ENCODE assay signal across 29 mouse cellular contexts in the genomic region with DNA sequence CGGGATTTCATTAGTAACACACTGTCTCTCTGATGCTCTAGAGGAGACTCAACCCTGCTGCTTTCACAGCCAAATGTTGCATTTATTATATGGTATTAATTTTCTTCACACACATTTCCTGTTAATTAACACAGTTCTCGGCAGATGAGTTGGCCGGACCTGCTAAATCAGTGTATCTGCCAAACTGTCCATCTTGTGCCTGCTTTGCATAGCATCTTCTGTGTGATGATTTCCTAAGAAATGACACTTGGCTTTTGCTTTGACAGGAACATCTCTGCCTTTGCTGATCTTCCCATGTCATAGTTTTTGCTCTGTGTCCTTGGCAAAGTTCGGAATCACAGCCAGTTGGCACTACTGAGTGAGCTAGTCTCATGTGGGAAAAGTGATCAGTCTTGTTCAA.
DNase-seq lines count a peak whose midpoint lies in the region; ATAC-seq and TF ChIP-seq lines count a peak whose summit lies in the region.
"Had no signal": no experiment of that assay in that cellular context is flagged by ENCODE, and none has a peak within 500 bp of the region (broad histone marks: within the 10 kb centered on the region; RNA-seq: fewer than 3 reads in every experiment).

No protein-coding gene starts in this region.

- 56% methylated on average over 4 of the region's 4 CpGs for WGBS in forebrain, embryonic 16.5 days
- WGBS in forebrain, embryonic 15.5 days, result 50% methylated on average over 4 of the region's 4 CpGs
- WGBS in midbrain, postnatal 0 days, result 88% methylated on average over 4 of the region's 4 CpGs
- WGBS in midbrain, embryonic 10.5 days, result 93% methylated on average over 4 of the region's 4 CpGs

- H3K27me3 ChIP-seq in forebrain, embryonic 16.5 days (replicated peaks; ENCODE audit: control insufficient read depth, insufficient read depth, low read length), result no peaks in the 10 kb centered on the region
- H3K27me3 ChIP-seq in forebrain, embryonic 15.5 days, result no peaks in the 10 kb centered on the region
- no peaks in the 10 kb centered on the region for H3K27me3 ChIP-seq in midbrain, postnatal 0 days (ENCODE audit: insufficient read depth, low read length)
- no peaks in the 10 kb centered on the region for H3K27me3 ChIP-seq in midbrain, embryonic 10.5 days (ENCODE audit: low read depth, poor library complexity, severe bottlenecking)
- H3K27me3 ChIP-seq: CH12.LX; embryonic facial prominence, embryonic 13.5 days; forebrain, embryonic 13.5 days; heart, embryonic 12.5 days; heart, embryonic 15.5 days had no signal

- peak; percentile 3; the same call in 1 of the 2 replicates for ATAC-seq in forebrain, embryonic 16.5 days
- ATAC-seq in forebrain, embryonic 15.5 days (replicated peaks), result no peak
- no peak for ATAC-seq in midbrain, postnatal 0 days (ENCODE audit: low FRiP score)
- ATAC-seq: forebrain, embryonic 13.5 days; intestine, postnatal 0 days; Patski had no signal

- no peak overlapping the region for H3K27ac ChIP-seq in forebrain, embryonic 16.5 days (ENCODE audit: low read length)
- H3K27ac ChIP-seq in forebrain, embryonic 15.5 days (replicated peaks), result no peak overlapping the region
- H3K27ac ChIP-seq in midbrain, postnatal 0 days (ENCODE audit: low read depth, low read length), result no peak overlapping the region
- H3K27ac ChIP-seq in midbrain, embryonic 10.5 days (replicated peaks), result no peak overlapping the region
- H3K27ac ChIP-seq: embryonic facial prominence, embryonic 10.5 days; embryonic facial prominence, embryonic 13.5 days; forebrain, embryonic 13.5 days; heart, embryonic 15.5 days; hindbrain, embryonic 10.5 days; hindbrain, embryonic 14.5 days had no signal

- no peaks in the 10 kb centered on the region for H3K9me3 ChIP-seq in forebrain, embryonic 16.5 days (ENCODE audit: control insufficient read depth, low read length)
- H3K9me3 ChIP-seq in forebrain, embryonic 15.5 days, result no peaks in the 10 kb centered on the region
- H3K9me3 ChIP-seq in midbrain, postnatal 0 days (ENCODE audit: low read length), result no peaks in the 10 kb centered on the region
- no peaks in the 10 kb centered on the region for H3K9me3 ChIP-seq in midbrain, embryonic 10.5 days (replicated peaks)
- H3K9me3 ChIP-seq: embryonic facial prominence, embryonic 10.5 days; embryonic facial prominence, embryonic 13.5 days; forebrain, embryonic 13.5 days; G1E; heart, embryonic 12.5 days; heart, embryonic 15.5 days; hindbrain, embryonic 10.5 days had no signal

- DNase-seq in adrenal gland, postnatal 10 days, result peak; percentile 14
- no peak for DNase-seq in adrenal gland, postnatal 25 days
- peak; percentile 45 for DNase-seq in midbrain, postnatal 0 days (ENCODE audit: low spot score)
- no peak for DNase-seq in midbrain, embryonic 10.5 days (ENCODE audit: low spot score)
- DNase-seq: B cell, adult 2 months; cerebellum, adult 11 months; cerebellum, adult 2 months; cerebellum, adult 9-11 months; cerebellum, postnatal 25 days; embryo, embryonic 11 days; gastrocnemius, postnatal 10 days; gastrocnemius, postnatal 36 days; heart, postnatal 10 days; heart, postnatal 36 days; kidney, adult 2 months had no signal

- H3K4me1 ChIP-seq in forebrain, embryonic 16.5 days (replicated peaks; ENCODE audit: control insufficient read depth, insufficient read depth, low read length), result peaks cover 28% of the 10 kb centered on the region
- peaks cover 36% of the 10 kb centered on the region for H3K4me1 ChIP-seq in forebrain, embryonic 15.5 days
- no peaks in the 10 kb centered on the region; the same call in 1 of the 2 replicates for H3K4me1 ChIP-seq in midbrain, postnatal 0 days (ENCODE audit: insufficient read depth, low read length)
- no peaks in the 10 kb centered on the region; the same call in 1 of the 2 replicates for H3K4me1 ChIP-seq in midbrain, embryonic 10.5 days
- H3K4me1 ChIP-seq: embryonic facial prominence, embryonic 10.5 days; embryonic facial prominence, embryonic 13.5 days; heart, embryonic 15.5 days; hindbrain, embryonic 10.5 days had no signal

- no peaks in the 10 kb centered on the region for H3K36me3 ChIP-seq in forebrain, embryonic 16.5 days (ENCODE audit: control insufficient read depth, insufficient read depth)
- H3K36me3 ChIP-seq in forebrain, embryonic 15.5 days, result no peaks in the 10 kb centered on the region
- no peaks in the 10 kb centered on the region for H3K36me3 ChIP-seq in midbrain, postnatal 0 days (ENCODE audit: insufficient read depth, low read length)
- no peaks in the 10 kb centered on the region for H3K36me3 ChIP-seq in midbrain, embryonic 10.5 days
- H3K36me3 ChIP-seq: embryonic facial prominence, embryonic 10.5 days; embryonic facial prominence, embryonic 13.5 days; G1E; heart, embryonic 12.5 days; heart, embryonic 15.5 days; hindbrain, embryonic 10.5 days had no signal

- H3K4me2 ChIP-seq in forebrain, embryonic 16.5 days (ENCODE audit: low read length), result no peak overlapping the region
- no peak overlapping the region for H3K4me2 ChIP-seq in forebrain, embryonic 15.5 days (replicated peaks)
- no peak overlapping the region for H3K4me2 ChIP-seq in midbrain, postnatal 0 days (ENCODE audit: low read depth, low read length, poor library complexity, severe bottlenecking)
- H3K4me2 ChIP-seq: embryonic facial prominence, embryonic 13.5 days; forebrain, embryonic 13.5 days; heart, embryonic 12.5 days; heart, embryonic 15.5 days; hindbrain, embryonic 14.5 days had no signal

- H3K4me3 ChIP-seq in forebrain, embryonic 16.5 days (replicated peaks; ENCODE audit: low read length), result no peak overlapping the region
- H3K4me3 ChIP-seq in forebrain, embryonic 15.5 days, result no peak overlapping the region
- no peak overlapping the region for H3K4me3 ChIP-seq in midbrain, postnatal 0 days (ENCODE audit: low read depth, low read length)
- no peak overlapping the region for H3K4me3 ChIP-seq in midbrain, embryonic 10.5 days
- H3K4me3 ChIP-seq: embryonic facial prominence, embryonic 10.5 days; embryonic facial prominence, embryonic 13.5 days; erythroblast, embryonic 14.5 days; forebrain, embryonic 13.5 days; heart, embryonic 12.5 days; heart, embryonic 15.5 days; hindbrain, embryonic 10.5 days had no signal

- H3K9ac ChIP-seq in forebrain, embryonic 16.5 days (replicated peaks; ENCODE audit: low read depth, low read length), result no peak overlapping the region
- no peak overlapping the region for H3K9ac ChIP-seq in forebrain, embryonic 15.5 days (replicated peaks)
- no peak overlapping the region for H3K9ac ChIP-seq in midbrain, postnatal 0 days (replicated peaks; ENCODE audit: low read length, poor library complexity, severe bottlenecking)
- H3K9ac ChIP-seq: embryonic facial prominence, embryonic 13.5 days; forebrain, embryonic 13.5 days; heart, embryonic 12.5 days; heart, embryonic 15.5 days; hindbrain, embryonic 14.5 days had no signal

- TF ChIP-seq CTCF in midbrain, postnatal 0 days (IDR thresholded peaks at IDR 0.05), result no peak

Comparison
In these comparisons a context has a peak if more than half of its experiments do, and no peak if none do; other contexts are left out.
1. DNase-seq: peak in adrenal gland, postnatal 10 days (single experiment) and midbrain, postnatal 0 days (single experiment); none in adrenal gland, postnatal 25 days (single experiment) and midbrain, embryonic 10.5 days (single experiment).